Mouse (Mus musculus) ES-Bruce4 (cell line): ENCODE measurements around the gene Herc6.

ENCODE experiments used
- CTCF ChIP-seq: IDR thresholded peaks from one replicate; pipeline ENCODE4 v1.8.1; 2011; ENCODE audit warnings: low read depth, low read length
- EP300 ChIP-seq: IDR thresholded peaks from 2 replicates; pipeline ENCODE4 v1.6.1; 2011; ENCODE audit warnings: low read depth, low read length; ENCODE audit not compliant: insufficient read depth
- POLR2A ChIP-seq: IDR thresholded peaks from one replicate; pipeline ENCODE4 v1.8.1; 2011; ENCODE audit warnings: low read length; ENCODE audit not compliant: insufficient read depth

DNA sequence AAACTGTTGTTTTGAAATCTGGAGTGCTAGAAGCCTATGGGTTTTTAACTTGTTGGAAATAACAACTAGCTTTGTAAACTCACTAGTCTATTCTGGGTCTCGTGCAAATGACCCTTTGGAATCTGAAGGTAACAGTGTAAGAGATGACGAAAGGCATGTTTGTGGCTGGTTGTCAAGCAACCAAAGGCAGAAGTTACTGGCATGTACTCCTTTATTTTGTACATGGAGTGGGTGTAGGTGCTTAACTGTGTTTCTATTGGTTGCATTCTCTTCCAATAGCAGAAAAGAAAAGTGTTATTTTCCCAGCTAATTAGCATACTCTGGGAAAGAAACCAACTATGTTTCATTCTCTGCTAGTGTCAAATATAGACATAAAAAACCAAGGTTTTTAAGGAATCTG lies 35.9 kb upstream of the Herc6 start:
- no peak for TF ChIP-seq CTCF
- TF ChIP-seq POLR2A: no peak
- no peak for TF ChIP-seq EP300
